Mouse (Mus musculus) liver, embryonic 15.5 days (tissue): Measurements from ENCODE around the gene Gm21905. TPM values are rescaled to one million over a fixed set of nuclear protein-coding genes. Genes with fewer than 3 reads are reported as not detected.

ENCODE experiments used
- ATAC-seq: fragments of 200-750 bp; cut with Nextera tagmentation; 2 replicates; pipeline ENCODE4 v1.8.0; 2017; ENCODE audit warnings: moderate number of reproducible peaks, mild to moderate bottlenecking, moderate library complexity; ENCODE audit not compliant: insufficient read depth
- H3K27ac ChIP-seq: fragments of 300-500 bp; sonication (generic); replicated peaks from 2 replicates; pipeline ENCODE4 v1.5.1; 2015; ENCODE audit warnings: mild to moderate bottlenecking, inconsistent platforms
- H3K27me3 ChIP-seq: fragments of 300-500 bp; sonication (generic); 2 replicates; pipeline ENCODE4 v1.6.1; 2015; ENCODE audit warnings: mild to moderate bottlenecking, inconsistent platforms
- H3K36me3 ChIP-seq: fragments of 300-500 bp; sonication (generic); replicated peaks from 2 replicates; pipeline ENCODE4 v1.6.1; 2015; ENCODE audit warnings: moderate library complexity, mild to moderate bottlenecking, inconsistent platforms
- H3K4me1 ChIP-seq: fragments of 300-500 bp; sonication (generic); replicated peaks from 2 replicates; pipeline ENCODE4 v1.6.1; 2015; ENCODE audit warnings: inconsistent platforms
- H3K4me2 ChIP-seq: fragments of 300-500 bp; sonication (generic); 2 replicates; pipeline ENCODE4 v1.6.1; 2015; ENCODE audit warnings: moderate library complexity, mild to moderate bottlenecking, inconsistent platforms
- H3K4me3 ChIP-seq: fragments of 300-500 bp; sonication (generic); replicated peaks from 2 replicates; pipeline ENCODE4 v1.5.1; 2015; ENCODE audit warnings: mild to moderate bottlenecking, inconsistent platforms
- H3K9ac ChIP-seq: fragments of 300-500 bp; sonication (generic); 2 replicates; pipeline ENCODE4 v1.6.1; 2015; ENCODE audit warnings: moderate library complexity, mild to moderate bottlenecking, inconsistent platforms
- H3K9me3 ChIP-seq: fragments of 300-500 bp; sonication (generic); replicated peaks from 2 replicates; pipeline ENCODE4 v1.6.1; 2016; ENCODE audit warnings: inconsistent platforms
- WGBS: fragments of 180-500 bp; shearing (Covaris S2); methylation state at CpG from one replicate; pipeline ENCODE4 v1.1.7; 2015; ENCODE audit warnings: mixed read lengths; ENCODE audit not compliant: insufficient replicate concordance; 5-methylcytosine and 5-hydroxymethylcytosine counted together
- polyA plus RNA-seq: library from polyadenylated mRNA; unstranded; fragments of >200 nt; fragmentation: Nextera tagmentation; extraction: Ambion mirVana; gene quantifications from 2 replicates; pipeline ENCODE4 v1.2.1, GENCODE M21; 2015

Gm21905 gene
- polyA plus RNA-seq, 1 experiment from 2014 or later: not detected

- WGBS: 54% methylated on average over 2 of the region's 2 CpGs
- H3K4me1 ChIP-seq: no peaks in the 10 kb centered on the region
- no peaks in the 10 kb centered on the region for H3K27me3 ChIP-seq
- H3K4me2 ChIP-seq: no peak within 1 kb of the TSS
- ATAC-seq: no peak
- no peak within 1 kb of the TSS for H3K4me3 ChIP-seq
- H3K36me3 ChIP-seq: no peaks in the 10 kb centered on the region
- no peak within 1 kb of the TSS for H3K27ac ChIP-seq
- no peaks in the 10 kb centered on the region for H3K9me3 ChIP-seq
- no peak within 1 kb of the TSS for H3K9ac ChIP-seq
These were observed 4.9 kb downstream of the Gm21905 start, which contains the start of gene Gm5108 for GRCm38 (mm10) chr5:67941369-67941768. Gm5108 (plus strand) TSS chr5:67941669.

- H3K9ac ChIP-seq: no peak overlapping the region
- 3% methylated on average over 2 of the region's 2 CpGs for WGBS
- no peak overlapping the region for H3K4me3 ChIP-seq
- H3K4me2 ChIP-seq: no peak overlapping the region
- H3K9me3 ChIP-seq: no peaks in the 10 kb centered on the region
- ATAC-seq: peak; percentile 64
- H3K4me1 ChIP-seq: peaks cover 11% of the 10 kb centered on the region
- H3K27ac ChIP-seq: no peak overlapping the region
- H3K27me3 ChIP-seq: no peaks in the 10 kb centered on the region
- H3K36me3 ChIP-seq: no peaks in the 10 kb centered on the region
These were observed 14.6 kb downstream of the Gm21905 start for GRCm38 (mm10) chr5:67931623-67932022.

GRCm38 (mm10) chr5:67930584-67930983 is 15.6 kb downstream of the Gm21905 start:
- H3K4me1 ChIP-seq: peaks cover 11% of the 10 kb centered on the region
- no peak overlapping the region for H3K27ac ChIP-seq
- no peak overlapping the region for H3K4me3 ChIP-seq
- H3K36me3 ChIP-seq: no peaks in the 10 kb centered on the region
- H3K4me2 ChIP-seq: no peak overlapping the region
- ATAC-seq: no peak
- 6% methylated on average over 4 of the region's 4 CpGs for WGBS
- H3K9ac ChIP-seq: no peak overlapping the region
- H3K27me3 ChIP-seq: no peaks in the 10 kb centered on the region
- H3K9me3 ChIP-seq: no peaks in the 10 kb centered on the region

DNA sequence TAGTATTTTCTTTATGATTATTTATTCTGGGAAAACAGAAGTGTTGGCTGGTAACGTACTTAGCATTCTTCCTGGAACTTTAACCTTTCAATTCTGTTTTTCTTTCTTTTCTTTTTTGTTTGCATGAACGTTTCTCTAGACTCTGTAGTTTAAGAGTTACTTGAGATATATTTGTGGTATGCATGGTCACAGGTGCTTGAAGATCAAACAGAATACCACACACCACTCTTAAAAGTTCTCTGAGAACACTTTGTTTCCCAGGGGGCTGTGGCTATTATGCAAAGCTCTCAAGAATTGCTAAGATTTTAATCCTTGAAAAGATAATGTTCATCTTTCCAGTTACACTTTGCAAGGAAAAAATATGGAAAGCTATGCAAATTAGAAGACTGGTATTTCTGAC is 41.7 kb downstream of the Gm21905 start:
- Histone ChIP-seq H3K27me3 (no peaks in the 10 kb centered on the region), H3K9ac (no peak overlapping the region), H3K4me3 (no peak overlapping the region), H3K36me3 (no peaks in the 10 kb centered on the region), H3K4me1 (no peaks in the 10 kb centered on the region), H3K9me3 (no peaks in the 10 kb centered on the region), H3K4me2 (no peak overlapping the region), H3K27ac (no peak overlapping the region)
- 48% methylated on average over 2 of the region's 2 CpGs for WGBS
- ATAC-seq: no peak

DNA sequence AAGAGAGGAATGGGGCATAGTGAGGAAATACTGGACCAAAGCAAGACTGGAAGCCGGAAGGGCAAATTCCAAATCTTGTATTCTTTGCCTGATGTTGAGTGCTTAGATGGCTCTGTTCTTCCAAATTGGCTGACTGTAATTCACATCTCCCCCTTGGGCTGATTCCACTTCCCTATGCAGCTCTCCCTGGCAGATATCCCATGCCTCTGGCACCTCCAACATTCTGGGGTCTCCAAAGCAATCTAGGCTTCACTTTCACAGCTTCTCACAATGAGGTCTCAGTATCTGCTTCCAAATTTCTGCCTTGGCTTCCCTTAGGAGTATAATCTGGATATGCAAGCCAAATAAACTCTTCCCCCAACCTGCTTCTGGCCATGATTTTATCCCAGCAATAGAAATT is 47.3 kb downstream of the Gm21905 start:
- Histone ChIP-seq H3K9ac (no peak overlapping the region), H3K4me1 (no peaks in the 10 kb centered on the region), H3K27ac (no peak overlapping the region), H3K9me3 (no peaks in the 10 kb centered on the region), H3K4me3 (no peak overlapping the region), H3K4me2 (no peak overlapping the region), H3K36me3 (no peaks in the 10 kb centered on the region), H3K27me3 (0 out of 2 replicates have a peak, but pooled peaks cover 9% of the 10 kb centered on the region)
- WGBS: 65% methylated on average over 1 of the region's 1 CpGs
- no peak for ATAC-seq

DNA sequence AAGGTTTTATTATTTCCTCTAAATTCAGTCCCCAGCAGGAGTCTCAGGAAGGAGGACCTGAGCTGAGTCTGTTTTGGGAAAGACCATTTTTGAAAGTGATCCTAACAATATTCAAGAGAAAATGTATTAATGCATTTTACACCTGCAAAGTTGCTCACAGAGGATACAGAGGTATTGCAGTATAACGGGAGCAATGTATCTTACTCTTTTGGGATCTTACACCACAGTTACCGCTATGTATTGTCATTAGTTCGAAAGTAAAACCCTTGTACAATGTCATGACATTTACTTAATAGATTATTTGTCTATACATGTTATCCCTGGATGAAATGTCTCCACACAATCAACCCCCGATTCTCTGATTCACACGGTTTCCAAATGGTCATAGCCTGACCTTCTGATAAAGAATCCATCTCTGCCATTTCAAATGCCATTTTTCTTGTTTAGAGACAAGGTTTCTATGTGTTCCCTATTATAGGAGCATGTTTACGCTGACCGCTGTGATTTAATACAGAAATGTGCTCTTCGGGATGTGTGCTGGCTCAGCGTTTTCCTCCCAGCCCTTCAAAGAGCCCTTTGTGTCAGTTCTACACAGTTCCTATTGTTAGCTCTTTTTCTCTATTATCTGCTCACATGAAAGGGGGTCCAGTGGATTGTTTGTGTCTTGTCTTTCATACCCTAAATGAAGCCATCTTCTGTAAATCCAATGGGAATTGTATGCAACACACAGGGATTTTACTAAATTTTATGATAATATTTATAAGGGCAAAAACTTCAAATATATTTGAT is 61.6 kb downstream of the Gm21905 start:
- no peak overlapping the region for H3K4me2 ChIP-seq
- 73% methylated on average over 9 of the region's 9 CpGs for WGBS
- no peak for ATAC-seq

GRCm38 (mm10) chr5:67883564-67884171 is 62.6 kb downstream of the Gm21905 start:
- ATAC-seq: peak; percentile 57; the same call in 1 of the 2 replicates
- WGBS: 57% methylated on average over 1 of the region's 1 CpGs
- peaks cover 10% of the 10 kb centered on the region for H3K4me1 ChIP-seq

More for the DNA sequence above, 61.6 kb downstream of the Gm21905 start:
- Histone ChIP-seq H3K4me1 (peaks cover 10% of the 10 kb centered on the region), H3K9ac (no peak overlapping the region), H3K27ac (no peak overlapping the region), H3K9me3 (no peaks in the 10 kb centered on the region), H3K27me3 (no peaks in the 10 kb centered on the region), H3K4me3 (no peak overlapping the region), H3K36me3 (no peaks in the 10 kb centered on the region)

More at GRCm38 (mm10) chr5:67883564-67884171, 62.6 kb downstream of the Gm21905 start:
- H3K4me3 ChIP-seq: no peak overlapping the region
- no peaks in the 10 kb centered on the region for H3K36me3 ChIP-seq
- H3K9ac ChIP-seq: no peak overlapping the region
- no peak overlapping the region for H3K27ac ChIP-seq
- no peaks in the 10 kb centered on the region for H3K27me3 ChIP-seq
- no peak overlapping the region; the same call in 1 of the 2 replicates for H3K4me2 ChIP-seq
- no peaks in the 10 kb centered on the region for H3K9me3 ChIP-seq

Other genes with a start within 250 kb of the Gm21905 start
- gene Atp8a1, start 99.0 kb downstream of the Gm21905 start, polyA plus RNA-seq: 38.8 and 40.5 TPM in 2 replicates
- gene Gm5108, start 4.8 kb downstream of the Gm21905 start, polyA plus RNA-seq: not detected in 2 replicates
- not detected in 2 replicates for gene Grxcr1, start 85.4 kb upstream of the Gm21905 start, polyA plus RNA-seq